Mouse (Mus musculus) stomach, postnatal 0 days (tissue): ENCODE results near the gene Abcc4. TPM values are rescaled to one million over a fixed set of nuclear protein-coding genes. Genes with fewer than 3 reads are reported as not detected.
A peak's percentile ranks its signal among the peaks of the same experiment; 100 is the strongest.
"Not testable (repeated sequence)": the region's sequence is repeated elsewhere in the genome, so short reads cannot be mapped to it uniquely, and the experiment has no call there.

ENCODE experiments used
- ATAC-seq: fragments of 200-750 bp; cut with Nextera tagmentation; 2 replicates; pipeline ENCODE4 v1.8.0; 2017; ENCODE audit not compliant: low FRiP score, low TSS enrichment
- DNase-seq: peaks from one replicate; pipeline ENCODE4 v3.0.0-alpha.2; 2016; ENCODE audit warnings: low spot score
- H3K27ac ChIP-seq: fragments of 300-500 bp; sonication (generic); replicated peaks from 2 replicates; pipeline ENCODE4 v1.5.1; 2014; ENCODE audit warnings: mild to moderate bottlenecking, control low read depth
- H3K27me3 ChIP-seq: fragments of 300-500 bp; sonication (generic); 2 replicates; pipeline ENCODE4 v1.6.1; 2014; ENCODE audit warnings: low read length; ENCODE audit not compliant: control insufficient read depth, insufficient read depth
- H3K36me3 ChIP-seq: fragments of 300-500 bp; sonication (generic); 2 replicates; pipeline ENCODE4 v1.6.1; 2014; ENCODE audit warnings: low read length, mixed read lengths; ENCODE audit not compliant: control insufficient read depth, insufficient read depth
- H3K4me1 ChIP-seq: fragments of 300-500 bp; sonication (generic); replicated peaks from 2 replicates; pipeline ENCODE4 v1.6.1; 2014; ENCODE audit warnings: antibody characterized with exemption; ENCODE audit not compliant: control insufficient read depth, insufficient read depth
- H3K4me2 ChIP-seq: fragments of 300-500 bp; sonication (generic); replicated peaks from 2 replicates; pipeline ENCODE4 v1.6.1; 2014; ENCODE audit warnings: low read depth, mild to moderate bottlenecking, control low read depth, moderate library complexity
- H3K4me3 ChIP-seq: fragments of 300-500 bp; sonication (generic); 2 replicates; pipeline ENCODE4 v1.5.1; 2014; ENCODE audit warnings: low read depth, low read length, control low read depth
- H3K9ac ChIP-seq: fragments of 300-500 bp; sonication (generic); 2 replicates; pipeline ENCODE4 v1.6.1; 2014; ENCODE audit warnings: mild to moderate bottlenecking, low read length, control low read depth, mixed read lengths
- H3K9me3 ChIP-seq: fragments of 300-500 bp; sonication (generic); 2 replicates; pipeline ENCODE4 v1.6.1; 2016; ENCODE audit warnings: low read length; ENCODE audit not compliant: control insufficient read depth
- CTCF ChIP-seq: IDR thresholded peaks from 2 replicates; pipeline ENCODE4 v1.5.1; 2016; ENCODE audit warnings: antibody characterized with exemption, low read depth, mild to moderate bottlenecking, moderate library complexity
- EP300 ChIP-seq: optimal IDR thresholded peaks from 2 replicates; pipeline ENCODE3; 2016; ENCODE audit warnings: antibody characterized with exemption
- WGBS: fragments of 180-500 bp; shearing (Covaris S2); extraction: QIAGEN DNeasy Blood & Tissue Kit; methylation state at CpG from one replicate; pipeline ENCODE4 v1.1.7; 2014; 5-methylcytosine and 5-hydroxymethylcytosine counted together
- polyA plus RNA-seq: library from polyadenylated mRNA; unstranded; fragments of >200 nt; fragmentation: Nextera tagmentation; extraction: Ambion mirVana; gene quantifications from 2 replicates; pipeline ENCODE4 v1.2.1, GENCODE M21; 2015

Gene Abcc4
- polyA plus RNA-seq, 1 experiment from 2014 or later, result 1.9 TPM

DNA sequence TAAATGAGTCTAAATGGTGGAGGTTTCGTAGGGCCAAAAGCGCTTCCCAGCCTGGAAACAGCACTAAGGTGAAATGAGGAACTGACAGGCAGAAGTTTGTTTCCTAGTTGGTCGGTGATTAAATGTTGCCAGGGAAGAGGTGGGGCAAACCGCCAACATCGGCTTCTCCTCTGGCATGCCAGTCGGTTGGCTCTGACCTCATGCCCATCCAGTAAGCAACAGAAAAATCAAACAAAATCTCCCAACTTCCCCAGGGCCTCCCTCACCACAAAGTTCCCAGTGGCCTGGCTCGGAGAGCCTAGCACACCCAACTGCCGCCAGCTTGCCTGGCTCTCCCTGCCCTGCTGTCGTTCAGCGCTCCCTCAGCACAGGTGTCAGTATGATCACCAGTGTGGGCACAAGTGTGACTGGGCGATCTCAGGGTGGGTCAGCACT is 31.3 kb downstream of the Abcc4 start:
- TF ChIP-seq EP300, result no peak
- no peak for TF ChIP-seq CTCF
- ATAC-seq (no peak), DNase-seq (peak; percentile 55)
- no peak overlapping the region for H3K9ac ChIP-seq
- H3K9me3 ChIP-seq, result no peaks in the 10 kb centered on the region
- WGBS, result 52% methylated on average over 11 of the region's 11 CpGs
- no peak overlapping the region for H3K4me2 ChIP-seq
- H3K27me3 ChIP-seq, result no peaks in the 10 kb centered on the region
- H3K27ac ChIP-seq, result no peak overlapping the region
- no peak overlapping the region for H3K4me3 ChIP-seq
- H3K4me1 ChIP-seq, result 0 out of 2 replicates have a peak, but pooled peaks cover 3% of the 10 kb centered on the region
- no peaks in the 10 kb centered on the region for H3K36me3 ChIP-seq

DNA sequence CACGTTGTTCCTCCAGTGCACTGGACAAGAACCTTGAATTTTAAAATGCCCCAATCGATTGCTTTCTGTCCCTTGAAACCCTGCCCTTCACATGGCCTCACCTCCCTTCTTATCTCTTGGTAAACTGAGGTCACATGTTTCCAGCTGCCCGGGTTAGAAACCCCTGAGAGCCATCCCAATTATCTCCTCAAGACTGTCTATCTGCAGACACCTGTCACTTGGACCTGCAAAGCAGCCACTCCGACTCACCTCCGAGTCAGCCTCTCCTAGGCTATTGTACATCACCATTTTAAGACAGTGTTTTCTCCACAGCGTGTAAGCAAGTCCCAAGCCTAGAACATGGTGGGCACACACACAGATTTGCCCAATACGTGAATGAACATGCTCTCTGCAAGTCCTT is 31.8 kb downstream of the Abcc4 start:
- no peak for TF ChIP-seq CTCF
- no peak for TF ChIP-seq EP300
- 59% methylated on average over 7 of the region's 7 CpGs for WGBS
- no peaks in the 10 kb centered on the region for H3K9me3 ChIP-seq

DNA sequence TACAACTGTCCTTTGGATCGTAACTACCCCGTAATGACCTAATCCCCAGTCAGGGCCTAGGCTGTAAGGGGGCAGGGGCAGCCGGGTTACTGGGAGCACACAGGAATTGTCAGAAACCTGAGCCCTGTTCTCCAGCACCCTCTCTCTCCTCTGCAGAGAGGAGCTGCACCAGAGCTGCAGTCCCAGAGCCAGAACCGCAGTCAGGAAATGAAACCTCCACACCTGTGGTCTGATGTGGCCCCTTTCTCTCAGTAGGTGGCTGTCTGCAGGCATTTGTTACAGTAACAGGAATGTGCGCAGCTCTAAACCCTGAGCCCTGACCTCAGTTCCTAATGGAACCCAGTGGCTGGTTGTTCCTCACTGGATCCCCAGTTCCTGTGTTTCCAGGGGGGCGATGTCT is 32.5 kb downstream of the Abcc4 start:
- H3K36me3 ChIP-seq, result no peaks in the 10 kb centered on the region
- no peak overlapping the region for H3K27ac ChIP-seq
- no peak overlapping the region for H3K9ac ChIP-seq
- H3K27me3 ChIP-seq, result no peaks in the 10 kb centered on the region
- TF ChIP-seq CTCF, result no peak
- TF ChIP-seq EP300, result no peak
- H3K4me3 ChIP-seq, result no peak overlapping the region
- WGBS, result 77% methylated on average over 6 of the region's 6 CpGs
- H3K4me2 ChIP-seq, result no peak overlapping the region
- H3K9me3 ChIP-seq, result no peaks in the 10 kb centered on the region
- DNase-seq, result no peak
- 0 out of 2 replicates have a peak, but pooled peaks cover 3% of the 10 kb centered on the region for H3K4me1 ChIP-seq
- no peak for ATAC-seq

More for the DNA sequence above, 31.8 kb downstream of the Abcc4 start:
- no peak overlapping the region for H3K27ac ChIP-seq
- no peaks in the 10 kb centered on the region for H3K27me3 ChIP-seq
- ATAC-seq (no peak), DNase-seq (no peak)
- H3K4me3 ChIP-seq, result no peak overlapping the region
- H3K4me1 ChIP-seq, result 0 out of 2 replicates have a peak, but pooled peaks cover 3% of the 10 kb centered on the region
- H3K4me2 ChIP-seq, result no peak overlapping the region
- H3K9ac ChIP-seq, result no peak overlapping the region
- H3K36me3 ChIP-seq, result no peaks in the 10 kb centered on the region

GRCm38 (mm10) chr14:118672931-118673330 is 33.1 kb downstream of the Abcc4 start:
- ATAC-seq, H3K27ac ChIP-seq, H3K36me3 ChIP-seq, H3K27me3 ChIP-seq, H3K4me3 ChIP-seq, H3K9me3 ChIP-seq, H3K9ac ChIP-seq, H3K4me2 ChIP-seq, H3K4me1 ChIP-seq, DNase-seq: not testable (repeated sequence)
- WGBS, result 92% methylated on average over 6 of the region's 6 CpGs

DNA sequence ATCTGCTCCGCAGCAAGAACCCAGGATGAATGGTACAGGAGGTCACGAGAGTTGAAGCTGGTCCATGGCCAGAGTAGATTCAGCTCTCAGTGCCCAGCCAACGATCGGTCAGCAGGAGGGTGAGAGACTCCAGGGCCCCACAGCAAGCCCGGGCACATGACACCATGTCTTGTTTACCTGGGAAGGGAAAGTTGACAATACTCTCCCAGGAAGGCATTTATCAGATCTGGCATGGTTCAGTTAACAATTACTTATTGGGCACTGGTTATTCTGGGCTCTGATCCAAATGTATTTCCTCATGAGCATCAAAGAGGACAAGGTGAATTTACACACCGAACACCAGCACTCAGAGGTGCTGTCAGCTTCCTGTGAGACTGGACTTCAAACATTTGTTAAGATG is 38.5 kb downstream of the Abcc4 start:
- Histone ChIP-seq H3K27me3 (no peaks in the 10 kb centered on the region), H3K27ac (no peak overlapping the region), H3K9me3 (no peaks in the 10 kb centered on the region), H3K36me3 (no peaks in the 10 kb centered on the region), H3K4me1 (no peaks in the 10 kb centered on the region), H3K9ac (no peak overlapping the region), H3K4me2 (no peak overlapping the region), H3K4me3 (no peak overlapping the region)
- peak; percentile 69 for ATAC-seq
- TF ChIP-seq CTCF, result no peak
- no peak for TF ChIP-seq EP300
- WGBS, result 37% methylated on average over 6 of the region's 6 CpGs
- peak; percentile 60 for DNase-seq

DNA sequence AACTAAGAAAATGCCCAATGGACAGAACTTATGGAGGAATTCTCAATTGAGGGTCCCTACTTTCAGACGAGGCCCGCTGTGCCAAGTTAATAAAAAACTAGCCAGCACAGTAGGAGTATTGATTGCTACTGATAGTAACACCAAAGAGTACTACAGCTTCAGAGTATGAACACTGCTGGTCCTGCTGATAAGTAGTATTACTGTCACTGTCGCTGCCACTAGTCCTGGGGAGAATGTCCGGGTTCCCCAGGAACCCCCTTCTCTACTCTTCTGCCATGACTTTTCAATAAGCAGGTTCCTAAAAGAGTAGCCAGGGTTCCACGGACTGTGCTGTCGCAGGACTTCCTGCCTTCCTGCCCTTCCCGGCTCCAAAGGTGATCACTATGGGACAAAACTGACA is 41.4 kb downstream of the Abcc4 start:
- no peaks in the 10 kb centered on the region for H3K4me1 ChIP-seq
- DNase-seq, result no peak
- WGBS, result 73% methylated on average over 7 of the region's 7 CpGs
- TF ChIP-seq EP300 (no peak), CTCF (no peak)
- H3K27ac ChIP-seq, result no peak overlapping the region
- no peak overlapping the region for H3K4me3 ChIP-seq
- H3K4me2 ChIP-seq, result no peak overlapping the region
- no peaks in the 10 kb centered on the region for H3K27me3 ChIP-seq
- no peaks in the 10 kb centered on the region for H3K36me3 ChIP-seq
- no peak for ATAC-seq
- no peaks in the 10 kb centered on the region for H3K9me3 ChIP-seq
- no peak overlapping the region for H3K9ac ChIP-seq
